Mouse (Mus musculus) liver, postnatal 0 days (tissue): ENCODE measurements around the gene Plekhh3. TPM values are rescaled to one million over a fixed set of nuclear protein-coding genes. Genes with fewer than 3 reads are reported as not detected.
A peak's percentile ranks its signal among the peaks of the same experiment; 100 is the strongest.
"Not testable (repeated sequence)": the region's sequence is repeated elsewhere in the genome, so short reads cannot be mapped to it uniquely, and the experiment has no call there.

ENCODE experiments used
- ATAC-seq: fragments of 200-750 bp; cut with Nextera tagmentation; 2 replicates; pipeline ENCODE4 v1.8.0; 2017; ENCODE audit warnings: mild to moderate bottlenecking, moderate library complexity
- DNase-seq: peaks from one replicate; pipeline ENCODE4 v3.0.0-alpha.2; 2016
- H3K27ac ChIP-seq: fragments of 300-500 bp; sonication (generic); 2 replicates; pipeline ENCODE4 v1.5.1; 2014; ENCODE audit warnings: antibody characterized with exemption, moderate library complexity, mild to moderate bottlenecking, low read depth
- H3K27me3 ChIP-seq: fragments of 300-500 bp; sonication (generic); 2 replicates; pipeline ENCODE4 v1.6.1; 2014; ENCODE audit warnings: low read length, control low read depth, mixed read lengths; ENCODE audit not compliant: insufficient read depth
- H3K36me3 ChIP-seq: fragments of 300-500 bp; sonication (generic); replicated peaks from 2 replicates; pipeline ENCODE4 v1.6.1; 2014; ENCODE audit warnings: mild to moderate bottlenecking, control low read depth, low read length, moderate library complexity, mixed read lengths; ENCODE audit not compliant: insufficient read depth
- H3K4me1 ChIP-seq: fragments of 300-500 bp; sonication (generic); 2 replicates; pipeline ENCODE4 v1.6.1; 2014; ENCODE audit warnings: antibody characterized with exemption, mild to moderate bottlenecking, control low read depth; ENCODE audit not compliant: insufficient read depth
- H3K4me2 ChIP-seq: fragments of 300-500 bp; sonication (generic); 2 replicates; pipeline ENCODE4 v1.6.1; 2014; ENCODE audit warnings: low read depth, mild to moderate bottlenecking, low read length, moderate library complexity, mixed read lengths
- H3K4me3 ChIP-seq: fragments of 300-500 bp; sonication (generic); 2 replicates; pipeline ENCODE4 v1.5.1; 2014; ENCODE audit warnings: low read depth, low read length
- H3K9ac ChIP-seq: fragments of 300-500 bp; sonication (generic); replicated peaks from 2 replicates; pipeline ENCODE4 v1.6.1; 2014; ENCODE audit warnings: mild to moderate bottlenecking, moderate library complexity
- H3K9me3 ChIP-seq: fragments of 300-500 bp; sonication (generic); 2 replicates; pipeline ENCODE4 v1.6.1; 2016; ENCODE audit warnings: mild to moderate bottlenecking, control low read depth, low read length, mixed read lengths
- CTCF ChIP-seq: sonication (generic); IDR thresholded peaks from 2 replicates; pipeline ENCODE4 v1.5.1; 2016; ENCODE audit warnings: antibody characterized with exemption, low read depth
- EP300 ChIP-seq: IDR thresholded peaks from 2 replicates; pipeline ENCODE4 v1.6.1; 2016; ENCODE audit warnings: antibody characterized with exemption, low read depth, mild to moderate bottlenecking
- WGBS: fragments of 180-500 bp; shearing (Covaris S2); extraction: QIAGEN DNeasy Blood & Tissue Kit; methylation state at CpG from one replicate; pipeline ENCODE4 v1.1.7; 2014; ENCODE audit not compliant: insufficient replicate concordance; 5-methylcytosine and 5-hydroxymethylcytosine counted together
- polyA plus RNA-seq: library from polyadenylated mRNA; unstranded; fragments of >200 nt; fragmentation: Nextera tagmentation; extraction: Ambion mirVana; gene quantifications from 2 replicates; pipeline ENCODE4 v1.2.1, GENCODE M21; 2015

Gene Plekhh3
- polyA plus RNA-seq, 1 experiment from 2014 or later, result 1.6 TPM

DNA sequence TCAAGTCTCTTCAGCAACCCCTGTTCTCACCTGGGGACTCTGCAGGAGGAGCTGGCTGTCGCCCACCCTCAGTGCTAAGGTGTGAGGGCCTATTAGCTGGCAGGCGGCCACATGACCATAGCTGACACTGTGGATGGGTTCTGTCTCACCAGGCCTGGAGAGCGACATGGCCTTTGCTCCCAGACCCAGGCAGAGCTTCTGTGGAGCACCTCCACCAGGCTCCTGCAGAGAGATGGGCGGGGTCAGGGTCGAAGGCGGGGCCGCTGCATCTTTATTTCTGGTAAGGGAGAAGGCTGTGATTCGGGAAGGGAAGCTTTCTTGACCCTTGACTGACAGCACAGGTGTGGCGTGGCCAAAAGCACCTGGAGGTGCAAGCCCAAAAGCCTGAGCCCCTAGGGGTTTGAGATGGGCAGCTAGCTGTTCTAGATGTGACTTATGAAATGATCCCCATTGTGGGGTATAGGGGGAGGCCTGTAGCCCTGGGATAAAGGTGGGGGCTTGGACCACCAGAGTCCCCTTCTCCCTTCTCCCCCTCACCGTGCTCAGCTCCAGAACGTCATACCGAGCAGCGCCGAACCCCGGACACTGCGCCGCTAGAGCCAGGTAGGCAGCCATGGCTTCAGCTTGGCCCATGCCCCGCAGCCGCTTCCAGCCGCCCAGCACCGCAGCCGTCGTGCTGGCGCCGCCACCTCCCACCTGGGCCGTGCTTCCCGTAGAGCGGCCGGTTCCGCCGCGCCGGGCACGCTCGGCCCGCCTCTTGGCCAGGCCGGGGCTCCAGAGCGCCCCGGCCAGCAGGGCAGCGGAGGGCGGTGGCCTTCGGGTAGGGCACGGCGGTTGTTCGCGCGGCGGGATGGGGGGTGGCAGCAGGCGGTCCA lies 7.4 kb downstream of the Plekhh3 start:
- Histone ChIP-seq H3K9ac (no peak overlapping the region), H3K4me2 (peak overlapping the region; percentile 16; the same call in 1 of the 2 replicates), H3K9me3 (no peaks in the 10 kb centered on the region), H3K4me3 (peak overlapping the region; percentile 4; the same call in 1 of the 2 replicates), H3K4me1 (peaks cover 19% of the 10 kb centered on the region), H3K27ac (no peak overlapping the region), H3K36me3 (peaks cover 16% of the 10 kb centered on the region), H3K27me3 (peaks cover 58% of the 10 kb centered on the region)
- 27% methylated on average over 43 of the region's 49 CpGs for WGBS
- TF ChIP-seq EP300 (no peak), CTCF (no peak)
- no peak for DNase-seq
- ATAC-seq, result no peak; the same call in 1 of the 2 replicates

DNA sequence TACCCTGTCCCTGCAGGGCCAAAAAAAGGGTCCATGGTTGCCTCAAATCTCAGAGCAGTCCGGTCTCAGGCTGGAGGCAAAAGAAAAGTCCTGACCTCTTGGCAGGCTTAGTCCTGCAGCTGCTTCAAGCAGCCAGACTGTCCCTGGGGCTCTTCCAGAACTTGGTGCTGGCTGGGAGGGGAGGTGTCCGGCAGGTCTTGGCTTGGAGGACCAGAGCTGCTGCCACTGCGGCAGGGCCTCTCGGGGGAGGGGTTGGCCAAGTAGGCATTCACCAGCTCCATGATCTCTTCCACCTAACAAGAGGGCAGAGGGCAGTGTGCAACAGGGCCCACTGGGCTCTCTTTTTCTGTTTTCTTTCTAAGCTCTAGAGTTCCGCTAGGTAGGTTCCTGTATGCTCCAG lies 8.4 kb downstream of the Plekhh3 start:
- Histone ChIP-seq H3K4me1 (peaks cover 14% of the 10 kb centered on the region), H3K27me3 (peaks cover 49% of the 10 kb centered on the region), H3K9me3 (no peaks in the 10 kb centered on the region), H3K4me2 (no peak overlapping the region), H3K9ac (no peak overlapping the region), H3K4me3 (no peak overlapping the region), H3K36me3 (peaks cover 14% of the 10 kb centered on the region), H3K27ac (no peak overlapping the region)
- DNase-seq (no peak), ATAC-seq (no peak)
- 65% methylated on average over 5 of the region's 5 CpGs for WGBS
- TF ChIP-seq EP300 (no peak), CTCF (no peak)

DNA sequence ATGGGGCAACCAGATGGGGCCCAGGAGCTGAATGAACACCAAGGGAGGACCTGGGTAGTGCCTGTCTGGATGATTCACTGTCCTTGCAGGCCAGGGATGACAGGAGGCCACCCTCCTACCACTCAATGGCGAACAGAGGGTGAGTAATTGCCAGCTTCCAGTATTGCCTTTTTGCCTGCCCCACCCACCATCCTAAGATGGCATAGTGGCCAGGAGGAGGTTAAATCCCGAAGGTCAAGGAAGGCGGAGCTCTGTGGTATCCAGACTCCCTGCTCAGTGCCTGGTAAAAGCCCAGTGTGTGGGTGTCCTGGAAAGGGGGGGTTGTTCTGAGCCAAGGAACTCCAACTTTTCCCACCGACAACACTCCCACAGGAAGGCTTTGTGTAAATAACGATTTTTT lies 8.8 kb downstream of the Plekhh3 start:
- DNase-seq, result no peak
- Histone ChIP-seq H3K27me3 (peaks cover 44% of the 10 kb centered on the region), H3K9me3 (no peaks in the 10 kb centered on the region), H3K27ac (no peak overlapping the region), H3K9ac (no peak overlapping the region), H3K4me3 (no peak overlapping the region), H3K4me2 (no peak overlapping the region), H3K36me3 (peaks cover 11% of the 10 kb centered on the region), H3K4me1 (peaks cover 14% of the 10 kb centered on the region)
- no peak for TF ChIP-seq EP300
- no peak for TF ChIP-seq CTCF
- WGBS, result 67% methylated on average over 5 of the region's 5 CpGs
- ATAC-seq, result no peak

DNA sequence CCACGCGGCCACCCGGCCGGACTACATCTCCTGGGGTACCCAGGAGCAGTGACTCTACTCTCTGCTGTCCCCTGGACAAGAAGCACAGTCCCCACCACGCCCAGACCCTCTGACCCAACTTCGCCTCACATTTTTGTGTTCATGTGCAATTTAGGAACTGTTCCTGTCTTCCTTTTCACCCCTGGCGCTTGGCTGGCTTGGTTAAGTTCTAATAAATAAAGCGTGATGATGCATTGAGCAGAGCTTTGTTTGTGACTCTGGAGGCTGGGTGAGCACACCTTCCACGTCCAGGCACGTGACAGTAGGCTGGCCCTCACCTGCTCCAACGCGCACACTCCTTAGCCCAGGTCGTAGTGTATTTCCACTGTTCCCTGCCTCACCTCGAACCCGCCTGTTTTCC lies 9.6 kb downstream of the Plekhh3 start:
- DNase-seq, result no peak
- WGBS, result 84% methylated on average over 15 of the region's 15 CpGs
- TF ChIP-seq CTCF, result no peak
- TF ChIP-seq EP300, result no peak

GRCm38 (mm10) chr11:101160981-101161505 lies 10.1 kb downstream of the Plekhh3 start:
- H3K27me3 ChIP-seq, result peaks cover 34% of the 10 kb centered on the region

More for the DNA sequence above, 9.6 kb downstream of the Plekhh3 start:
- H3K4me2 ChIP-seq, result no peak overlapping the region
- H3K27me3 ChIP-seq, result peaks cover 37% of the 10 kb centered on the region
- H3K36me3 ChIP-seq, result peaks cover 10% of the 10 kb centered on the region; the same call in 1 of the 2 replicates
- no peak overlapping the region for H3K27ac ChIP-seq
- no peaks in the 10 kb centered on the region for H3K9me3 ChIP-seq
- no peak overlapping the region for H3K4me3 ChIP-seq
- peaks cover 14% of the 10 kb centered on the region for H3K4me1 ChIP-seq
- H3K9ac ChIP-seq, result no peak overlapping the region
- ATAC-seq, result no peak

GRCm38 (mm10) chr11:101160151-101160550 lies 11.0 kb downstream of the Plekhh3 start:
- not testable (repeated sequence) for ATAC-seq, H3K9ac ChIP-seq, H3K4me2 ChIP-seq, DNase-seq, H3K36me3 ChIP-seq, H3K4me3 ChIP-seq, H3K27ac ChIP-seq, H3K9me3 ChIP-seq
- H3K27me3 ChIP-seq, result peaks cover 34% of the 10 kb centered on the region
- 44% methylated on average over 5 of the region's 10 CpGs for WGBS
- H3K4me1 ChIP-seq, result peaks cover 14% of the 10 kb centered on the region

More at GRCm38 (mm10) chr11:101160981-101161505, 10.1 kb downstream of the Plekhh3 start:
- peaks cover 17% of the 10 kb centered on the region for H3K4me1 ChIP-seq
- DNase-seq, ATAC-seq, H3K4me3 ChIP-seq, H3K36me3 ChIP-seq, H3K27ac ChIP-seq, H3K4me2 ChIP-seq, H3K9ac ChIP-seq, H3K9me3 ChIP-seq: not testable (repeated sequence)
- WGBS, result 72% methylated on average over 6 of the region's 8 CpGs
